Mouse (Mus musculus) heart, postnatal 0 days (tissue): ENCODE data around the gene Crlf1.

Source experiments
- CTCF ChIP-seq: IDR thresholded peaks from 2 replicates; pipeline ENCODE4 v1.5.1; 2016; ENCODE audit warnings: antibody characterized with exemption, control low read depth, low read depth
- EP300 ChIP-seq: IDR thresholded peaks from 2 replicates; pipeline ENCODE4 v1.6.1; 2016; ENCODE audit warnings: antibody characterized with exemption, low read depth

DNA sequence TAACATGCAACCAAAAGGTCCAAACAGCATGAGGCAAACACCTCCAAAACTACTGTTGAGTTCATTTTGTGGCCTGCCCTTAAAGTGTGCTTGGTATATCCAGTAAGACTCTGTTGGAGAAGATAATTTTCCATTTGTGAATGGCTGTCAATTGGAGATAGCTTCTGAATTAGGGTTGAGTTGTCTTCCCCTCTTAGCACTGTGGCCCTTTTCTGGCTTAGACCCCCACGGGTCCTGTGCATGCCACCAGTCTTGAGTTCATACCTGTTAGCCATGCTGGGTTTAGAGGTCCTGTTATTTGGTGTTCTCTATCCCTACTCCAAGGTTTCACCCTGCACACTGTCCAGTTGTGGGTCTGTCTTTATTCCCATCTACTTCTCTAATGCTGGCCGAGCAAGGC lies 18.8 kb downstream of the Crlf1 start:
- no peak for TF ChIP-seq CTCF
- no peak for TF ChIP-seq EP300
